Mouse (Mus musculus) E14TG2a.4 (cell line): ENCODE measurements around the gene Pogk.

Experiments used
- CTCF ChIP-seq: conservative IDR thresholded peaks from 2 replicates; pipeline ENCODE4 v1.5.1; 2014; ENCODE audit warnings: low read length
- POU5F1 ChIP-seq: IDR thresholded peaks from 2 replicates; pipeline ENCODE4 v1.6.1; 2014; ENCODE audit warnings: low read length, borderline replicate concordance

DNA sequence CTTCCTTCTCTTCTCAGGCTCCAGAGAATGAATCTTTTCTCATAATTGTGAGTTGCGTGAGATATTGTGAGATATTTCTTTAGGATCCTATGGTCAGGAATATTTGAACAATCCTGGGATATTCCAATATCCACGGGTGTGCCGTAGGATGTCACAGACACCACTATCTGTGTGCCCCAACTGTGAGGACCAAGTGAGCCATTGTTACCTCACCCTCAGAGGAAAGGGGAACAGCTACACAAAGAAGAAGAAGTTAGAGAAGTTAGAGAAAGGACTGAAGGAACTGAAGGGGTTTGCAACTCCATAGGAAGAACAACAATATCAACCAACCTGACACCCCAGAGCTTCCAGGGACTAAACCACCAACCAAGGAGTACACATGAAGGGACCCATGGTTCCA is 32.3 kb upstream of the Pogk start:
- TF ChIP-seq CTCF (no peak), POU5F1 (no peak)
